Mouse (Mus musculus): Measurements from ENCODE around the gene Isy1.

DNA sequence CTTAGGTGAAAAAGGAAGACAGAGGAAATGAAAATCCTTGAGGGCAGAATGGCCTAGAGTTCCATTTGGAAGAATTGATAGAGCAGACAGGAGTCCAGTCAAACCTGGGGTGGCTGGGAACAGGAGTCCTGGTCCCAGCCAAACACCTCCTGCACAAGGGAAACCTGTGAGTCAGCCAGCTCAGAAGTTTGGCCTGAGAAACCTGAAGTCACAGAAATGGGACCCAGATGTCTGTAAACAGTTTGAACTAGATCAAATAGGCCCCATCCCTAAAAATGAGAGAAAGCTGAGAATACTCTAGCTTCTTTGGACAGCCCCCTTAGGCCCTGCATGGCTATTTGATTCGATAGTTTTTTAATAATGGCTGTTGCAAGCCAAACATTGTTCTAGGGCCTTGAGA, 25.9 kb downstream of the Isy1 start:
- TF ChIP-seq POLR2A (IDR thresholded peaks at IDR 0.05; ENCODE audit: control insufficient read depth, low read depth, low read length) (no peak), CTCF (IDR thresholded peaks at IDR 0.05; ENCODE audit: control insufficient read depth, insufficient read depth, insufficient replicate concordance, low read depth, low read length) (no peak)
